Comparison of ENCODE assay signal across 9 mouse cellular contexts in genomic region chr17:73948039-73948438, GRCm38 (mm10). TPM values are rescaled to one million over a fixed set of nuclear protein-coding genes. Genes with fewer than 3 reads are reported as not detected.
DNase-seq lines count a peak whose midpoint lies in the region; ATAC-seq and TF ChIP-seq lines count a peak whose summit lies in the region.
"Had no signal": no experiment of that assay in that cellular context is flagged by ENCODE, and none has a peak within 500 bp of the region (broad histone marks: within the 10 kb centered on the region; RNA-seq: fewer than 3 reads in every experiment).

No protein-coding gene starts in this region.

- no peak overlapping the region for H3K4me2 ChIP-seq in myocyte (ENCODE audit: low read depth)
- no peak overlapping the region for H3K4me2 ChIP-seq in forebrain, embryonic 12.5 days
- H3K4me2 ChIP-seq: liver, embryonic 13.5 days had no signal

- H3K36me3 ChIP-seq in myocyte (ENCODE audit: control insufficient read depth, insufficient read depth): no peaks in the 10 kb centered on the region
- no peaks in the 10 kb centered on the region for H3K36me3 ChIP-seq in forebrain, embryonic 12.5 days (replicated peaks)
- H3K36me3 ChIP-seq: liver, embryonic 13.5 days had no signal

- H3K9me3 ChIP-seq in forebrain, embryonic 12.5 days: no peaks in the 10 kb centered on the region
- H3K9me3 ChIP-seq: liver, embryonic 13.5 days had no signal

- no peak overlapping the region for H3K4me3 ChIP-seq in myocyte
- H3K4me3 ChIP-seq in forebrain, embryonic 12.5 days (replicated peaks): no peak overlapping the region
- H3K4me3 ChIP-seq: liver, embryonic 13.5 days had no signal

- no peaks in the 10 kb centered on the region for H3K79me2 ChIP-seq in myocyte (ENCODE audit: control insufficient read depth, insufficient read depth)

- no peak for TF ChIP-seq POLR2A in myocyte (IDR thresholded peaks at IDR 0.05; ENCODE audit: insufficient read length, low read depth)

- intact Hi-C loops in heart, postnatal 36 days (cut with DNase I): loop anchor here (2.0 to 10.0 kb wide), 3 partner anchors 23 to 347 kb away; partner anchors contain the start of gene Memo1

- H3K27me3 ChIP-seq in myocyte (ENCODE audit: control insufficient read depth, insufficient read depth, insufficient read length): no peaks in the 10 kb centered on the region
- no peaks in the 10 kb centered on the region for H3K27me3 ChIP-seq in forebrain, embryonic 12.5 days
- H3K27me3 ChIP-seq: liver, embryonic 13.5 days had no signal

- ATAC-seq in erythroblast, adult 5-6 weeks (replicated peaks; ENCODE audit: low FRiP score, poor library complexity, severe bottlenecking): no peak
- ATAC-seq in forebrain, embryonic 12.5 days (ENCODE audit: low FRiP score): no peak

- 92% methylated on average over 3 of the region's 3 CpGs for WGBS in forebrain, embryonic 12.5 days

- no peak overlapping the region for H3K27ac ChIP-seq in forebrain, embryonic 12.5 days
- H3K27ac ChIP-seq: liver, embryonic 13.5 days had no signal

- no peak overlapping the region for H3K9ac ChIP-seq in forebrain, embryonic 12.5 days
- H3K9ac ChIP-seq: liver, embryonic 13.5 days had no signal

- peak; percentile 23 for DNase-seq in gastrocnemius, postnatal 25 days
- DNase-seq in gastrocnemius, postnatal 10 days: no peak
- peak; percentile 33 for DNase-seq in ovary, postnatal 14 days (ENCODE audit: low spot score)
- DNase-seq in ovary, postnatal 10 days (ENCODE audit: low spot score): no peak
- DNase-seq in heart, postnatal 36 days: peak; percentile 56 to 80
- DNase-seq: liver, embryonic 13.5 days had no signal

- no peak overlapping the region for H3ac ChIP-seq in myocyte (ENCODE audit: control insufficient read depth, insufficient read length)

- no peaks in the 10 kb centered on the region for H3K4me1 ChIP-seq in forebrain, embryonic 12.5 days
- H3K4me1 ChIP-seq: liver, embryonic 13.5 days had no signal

TF ChIP-seq in myocyte, 11 proteins besides CTCF, POLR2A, EP300 and RAD21:
- TF ChIP-seq CEBPB (IDR thresholded peaks at IDR 0.05; ENCODE audit: insufficient read depth, poor library complexity, severe bottlenecking) (peak; percentile 32; the same call in 1 of the 2 replicates), USF1 (IDR thresholded peaks at IDR 0.05; ENCODE audit: low read depth) (no peak)

RNA-seq across cellular contexts. Expression of gene Xdh, which starts 2.0 kb away (rescaled TPM):
- total RNA-seq in gastrocnemius, postnatal 25 days (2021): 10 to 100 TPM; 31.3 to 39.1 TPM
- total RNA-seq in gastrocnemius, postnatal 10 days (2021): 10 to 100 TPM; 11.5 to 18.8 TPM
- 100 to 1,000 TPM; 104 to 189 TPM for total RNA-seq in heart, postnatal 36 days (2021)
- 0.55 TPM for polyA plus RNA-seq in myocyte (2012; fragmentation: generic; extraction: Trizol)
- total RNA-seq in erythroblast, adult 5-6 weeks (2015; ENCODE audit: low replicate concordance): 39.5 and 54.8 TPM in 2 replicates
- total RNA-seq in erythroblast, adult 5-6 weeks (2017; ENCODE audit: low replicate concordance): 24.5 and 28.2 TPM in 2 replicates
- 0.33 and 0.42 TPM in 2 replicates for polyA plus RNA-seq in forebrain, embryonic 12.5 days (2016; fragmentation: Nextera tagmentation; extraction: Ambion mirVana)

Comparison
In these comparisons a context has a peak if more than half of its experiments do, and no peak if none do; other contexts are left out.
1. DNase-seq: peak in gastrocnemius, postnatal 25 days (single experiment), ovary, postnatal 14 days (single experiment) and heart, postnatal 36 days (2 of 2); none in gastrocnemius, postnatal 10 days (single experiment) and ovary, postnatal 10 days (single experiment).